In the genomic region with DNA sequence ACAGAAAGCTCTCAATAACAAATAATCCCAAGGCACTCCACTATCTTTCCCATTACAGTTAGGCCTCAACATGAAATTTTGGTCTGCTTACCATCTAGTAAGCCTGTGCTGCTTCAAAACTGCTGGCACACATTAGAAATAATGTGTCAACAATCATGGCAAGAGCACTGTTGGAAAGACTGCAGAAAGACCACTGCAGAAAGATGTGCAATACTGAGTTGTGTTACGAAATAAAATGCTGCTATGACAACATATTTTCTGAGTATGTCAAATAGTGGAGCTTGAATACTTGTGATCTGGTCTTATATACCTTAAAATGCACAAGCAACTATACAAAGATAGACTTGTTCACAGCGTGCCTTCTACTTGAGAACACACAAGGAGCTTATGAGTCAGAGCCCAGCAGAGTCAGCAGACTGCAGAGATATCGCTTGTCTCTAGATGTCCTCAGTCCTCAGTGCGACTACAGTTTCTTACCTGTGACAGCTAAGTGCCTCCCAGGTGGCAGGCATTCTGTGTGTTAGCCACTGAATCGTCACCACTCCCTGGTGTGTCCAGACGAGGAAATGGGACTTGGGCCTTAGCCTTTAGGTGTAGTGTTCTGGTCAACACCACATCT, we compare ENCODE assay signal across 14 mouse cellular contexts.
"Had no signal": no experiment of that assay in that cellular context is flagged by ENCODE, and none has a peak within 500 bp of the region (broad histone marks: within the 10 kb centered on the region; RNA-seq: fewer than 3 reads in every experiment).

No protein-coding gene starts in this region.

- H3K27ac ChIP-seq: kidney, postnatal 0 days; limb, embryonic 15.5 days; liver, embryonic 12.5 days; midbrain, embryonic 10.5 days; neural tube, embryonic 15.5 days had no signal

- H3K4me1 ChIP-seq: limb, embryonic 15.5 days; neural tube, embryonic 15.5 days had no signal

- DNase-seq: kidney, adult 11 months; kidney, adult 9 months; kidney, postnatal 4 days; lung, embryonic 14.5 days; midbrain, embryonic 14.5 days; right cerebral cortex, postnatal 4 days; spleen, adult 18-20 months; thymus, postnatal 36 days had no signal

- H3K4me3 ChIP-seq: limb, embryonic 15.5 days; liver, embryonic 12.5 days; midbrain, embryonic 10.5 days; myocyte; neural tube, embryonic 15.5 days had no signal

- H3K27me3 ChIP-seq: limb, embryonic 15.5 days; liver, embryonic 12.5 days; neural tube, embryonic 15.5 days had no signal

- ATAC-seq: liver, embryonic 12.5 days had no signal

- H3K9me3 ChIP-seq: limb, embryonic 15.5 days; liver, embryonic 12.5 days; midbrain, embryonic 10.5 days; neural tube, embryonic 15.5 days had no signal

- H3K4me2 ChIP-seq: limb, embryonic 15.5 days; liver, embryonic 12.5 days; lung, embryonic 14.5 days; neural tube, embryonic 15.5 days had no signal

- H3K9ac ChIP-seq: limb, embryonic 15.5 days; liver, embryonic 12.5 days; lung, embryonic 14.5 days; neural tube, embryonic 15.5 days had no signal
